Mouse (Mus musculus) testis, postnatal 14 days (tissue): Measurements from ENCODE around the gene Cacna2d3.
A peak's percentile ranks its signal among the peaks of the same experiment; 100 is the strongest.

Source experiments
- DNase-seq: peaks from one replicate; pipeline ENCODE4 v3.0.0; 2021; ENCODE audit warnings: low spot score

The Cacna2d3 gene

DNA sequence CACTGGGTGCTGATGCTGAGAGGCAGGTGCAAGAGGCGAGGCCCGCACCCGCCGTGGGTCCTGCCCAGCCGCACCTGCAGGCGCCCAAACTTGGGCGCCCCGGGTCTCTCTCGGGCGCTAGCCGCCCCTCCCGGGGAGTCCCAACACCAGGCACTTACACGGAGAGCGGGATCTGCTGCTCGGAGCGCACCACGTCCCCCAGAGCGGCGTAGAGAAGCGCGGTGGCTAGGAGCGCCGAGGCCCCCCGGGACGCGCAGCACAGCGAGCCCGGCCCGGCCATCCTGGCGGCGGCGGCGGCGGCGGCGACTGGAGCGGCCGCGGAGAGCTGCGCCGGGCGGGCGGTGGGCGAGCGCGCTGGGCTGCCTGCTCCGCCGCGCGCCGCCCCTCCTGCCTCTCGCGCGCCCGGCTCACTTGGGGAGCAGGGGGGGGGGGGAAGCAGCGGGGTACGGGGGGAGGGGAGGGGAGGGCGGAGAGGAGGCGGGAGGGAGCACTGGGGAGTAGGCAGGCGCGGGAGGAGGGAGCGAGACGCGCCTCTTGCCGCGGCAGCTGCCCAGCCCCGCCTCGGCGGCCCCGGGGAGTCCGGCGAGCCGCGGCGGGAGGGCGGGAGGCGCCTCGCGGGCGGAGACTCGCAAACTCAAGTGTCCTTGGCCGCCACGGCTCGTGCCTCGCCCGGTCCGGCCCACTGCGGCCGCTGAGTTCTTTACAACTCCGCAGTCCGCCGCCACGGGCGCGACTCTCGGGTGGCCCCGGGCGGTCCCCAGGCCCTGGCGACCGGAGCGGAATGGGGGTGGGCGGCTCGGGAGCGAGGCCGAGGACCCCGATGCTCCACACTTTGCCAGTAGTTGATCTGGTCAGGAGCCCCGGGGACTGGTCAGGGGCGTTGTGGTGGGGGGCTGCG lies at the start of gene Cacna2d3:
Gene Cacna2d3 (minus strand): TSS at position 377 of the 898 bp plus-strand sequence.
- peak; percentile 60 for DNase-seq

DNA sequence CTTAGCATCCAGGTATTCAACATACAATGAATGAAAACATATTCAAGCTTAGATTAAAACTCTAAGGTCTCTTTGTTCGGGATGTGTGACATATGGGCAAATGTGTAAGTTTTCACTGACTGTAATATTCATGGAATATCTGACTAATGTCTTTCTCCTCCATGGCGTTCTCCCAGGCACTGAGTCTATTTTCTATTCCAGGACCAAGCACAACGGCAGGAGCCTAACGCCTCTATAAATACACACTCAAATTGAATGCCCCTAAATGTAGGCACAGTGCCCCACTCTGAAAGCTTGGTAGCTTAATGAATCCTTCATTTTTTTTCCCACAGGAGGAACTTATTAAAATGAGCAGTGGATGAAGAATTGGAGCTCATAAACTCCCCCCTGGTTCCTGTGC lies 47.8 kb upstream of the Cacna2d3 start:
- DNase-seq = no peak

DNA sequence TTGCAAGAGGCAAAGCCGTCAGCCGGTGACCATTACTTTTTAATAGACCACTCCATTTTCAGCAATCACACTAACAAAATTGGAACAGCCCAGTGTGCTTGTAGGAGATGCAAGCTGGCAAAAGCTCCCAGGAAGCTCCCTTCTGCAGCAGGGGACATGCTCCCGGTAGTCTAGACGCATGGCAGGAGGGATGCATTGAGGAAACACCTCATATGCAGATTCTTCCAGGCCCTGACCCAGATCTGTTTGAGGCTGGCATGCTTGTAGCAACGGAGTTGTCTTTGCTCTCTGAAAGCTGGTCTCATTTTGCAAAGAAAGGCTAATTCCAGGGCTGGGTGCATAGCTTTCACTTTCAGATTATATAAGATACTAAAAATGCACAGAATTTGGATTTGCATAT lies 31.2 kb upstream of the Cacna2d3 start:
- DNase-seq = no peak

DNA sequence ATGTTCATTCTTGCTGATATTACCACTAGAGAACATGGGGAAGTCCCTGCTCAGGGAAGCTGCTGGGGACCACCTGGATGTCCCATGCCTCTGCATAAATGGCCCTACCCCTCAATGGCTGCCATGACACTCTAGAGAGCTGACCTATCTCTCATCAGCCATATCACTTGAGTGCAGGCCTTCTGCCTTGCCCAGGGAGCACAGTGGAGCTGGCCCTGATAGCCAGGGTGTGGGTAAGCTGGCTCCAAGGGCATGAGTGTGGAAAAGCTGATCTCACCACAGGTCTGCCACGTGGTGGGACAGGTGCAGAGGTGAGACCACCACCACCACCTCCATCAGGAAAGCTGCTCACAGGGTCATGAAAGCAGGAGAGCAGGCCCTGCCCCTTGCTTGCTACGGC lies 17.1 kb upstream of the Cacna2d3 start:
- no peak for DNase-seq

DNA sequence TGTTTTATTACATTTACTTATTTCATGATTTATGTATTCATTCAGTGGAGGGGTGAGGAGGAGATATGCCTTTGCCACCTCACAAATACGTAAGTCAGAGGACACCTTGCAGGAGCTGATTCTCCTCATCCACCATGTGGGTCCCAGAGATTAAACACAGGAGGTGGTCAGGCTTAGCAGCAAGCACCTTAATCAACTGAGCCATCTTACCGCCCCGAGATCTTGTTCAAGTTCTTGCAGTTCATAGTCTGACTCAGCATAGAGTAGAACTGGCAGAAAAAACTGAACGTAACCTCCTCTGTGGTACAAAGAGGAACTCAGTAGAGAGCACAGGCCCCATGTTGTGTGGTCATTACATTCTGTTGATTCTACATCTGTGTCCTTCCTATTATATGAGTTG lies 8.6 kb upstream of the Cacna2d3 start:
- no peak for DNase-seq

DNA sequence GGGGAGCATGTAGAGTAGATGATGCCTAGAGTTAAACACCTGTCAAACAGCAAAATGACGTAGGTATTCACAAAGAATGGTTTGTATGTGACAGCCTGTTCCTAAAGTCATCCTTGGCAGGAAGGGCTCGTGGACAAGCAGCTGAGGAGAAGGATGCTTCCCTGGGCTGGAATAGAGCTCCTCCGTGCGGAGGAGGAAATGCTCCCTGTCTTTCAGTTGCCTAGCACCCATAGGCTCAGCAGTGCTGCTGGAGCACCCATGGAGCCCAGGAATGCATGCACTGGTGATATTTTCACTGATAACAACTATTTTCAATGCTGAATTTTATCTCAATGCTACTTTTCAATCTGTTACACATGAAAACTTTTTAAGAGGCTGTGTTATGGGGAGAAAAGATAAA lies 7.3 kb upstream of the Cacna2d3 start:
- no peak for DNase-seq

DNA sequence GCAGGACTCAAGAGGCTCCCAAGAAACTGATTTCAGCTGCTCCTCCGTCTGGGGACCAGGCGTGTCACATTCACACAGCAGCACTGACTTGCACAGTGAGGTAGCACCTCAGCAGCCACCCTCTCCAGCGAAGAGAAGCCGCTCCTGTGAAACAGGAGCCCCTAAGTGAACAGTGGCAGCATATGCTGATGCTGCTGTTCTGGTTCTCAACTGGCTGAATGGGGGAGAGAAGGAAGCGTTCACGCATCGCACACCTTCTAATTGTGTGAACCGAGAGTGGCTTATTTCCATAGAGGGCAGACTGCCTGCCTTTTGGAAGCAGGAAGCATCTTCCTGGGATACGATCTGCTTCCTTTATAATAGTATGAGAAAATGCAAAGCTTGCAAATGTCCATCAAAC lies 5.9 kb upstream of the Cacna2d3 start:
- DNase-seq = no peak

DNA sequence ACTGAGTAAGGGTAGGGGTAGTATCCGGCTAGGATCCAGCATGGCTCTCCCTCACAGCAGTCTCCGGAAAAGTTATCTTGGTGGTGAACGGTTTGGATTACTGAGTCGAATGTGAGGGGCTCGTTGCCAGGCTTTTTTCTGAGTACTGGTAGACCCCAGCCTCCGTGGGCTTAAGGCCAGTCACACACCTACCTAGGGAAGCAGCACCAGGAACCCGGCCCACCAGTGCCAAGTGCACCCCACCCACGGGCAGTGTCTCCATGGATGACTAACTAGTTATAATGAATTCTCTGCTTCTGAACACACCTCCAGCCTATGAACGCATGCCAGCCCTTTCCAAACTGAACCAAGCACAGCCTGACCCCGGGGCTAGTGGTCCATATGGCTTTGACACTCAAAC lies 1.6 kb upstream of the Cacna2d3 start:
- no peak for DNase-seq

DNA sequence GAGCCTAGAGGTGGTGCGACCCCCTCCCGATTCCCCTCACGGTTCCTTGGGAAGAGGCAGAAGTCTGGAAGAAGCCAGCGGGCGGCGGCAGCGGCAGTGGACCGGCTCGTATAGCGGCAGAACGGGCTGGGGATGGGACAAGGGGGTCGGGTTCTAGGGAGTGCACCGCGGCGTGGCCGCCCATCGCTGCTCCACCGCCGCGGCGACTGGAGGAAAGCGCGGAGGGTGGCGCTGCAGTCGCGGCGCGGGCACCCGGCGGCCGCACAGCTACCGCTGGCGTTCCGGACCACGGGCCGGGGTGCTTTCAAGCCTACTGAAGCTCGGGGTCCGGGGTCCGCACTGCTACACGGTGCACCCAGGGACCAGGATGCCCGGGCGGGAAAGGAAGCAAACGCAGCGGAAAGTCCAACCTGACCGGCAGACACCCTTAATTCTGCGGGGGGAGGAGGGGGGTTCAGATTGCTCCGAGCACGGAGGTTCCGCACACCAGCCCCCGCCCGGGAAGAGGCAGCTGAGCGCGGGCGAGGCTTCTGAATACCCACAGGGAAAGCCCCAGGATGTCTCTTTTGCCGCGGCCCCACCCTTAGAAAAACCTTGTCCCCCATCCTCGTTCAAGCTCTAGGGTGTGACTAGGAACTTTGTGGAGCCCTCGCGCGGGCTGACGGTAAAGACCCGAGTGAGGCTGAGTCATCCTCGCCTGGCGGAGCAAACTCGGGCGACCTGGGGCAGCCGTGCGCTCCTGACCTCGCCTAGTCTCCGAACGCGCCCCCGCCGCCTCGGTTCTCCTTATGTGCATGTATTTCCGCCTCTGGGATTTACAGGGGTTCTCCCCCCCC lies 940 bp upstream of the Cacna2d3 start:
- peak; percentile 32 for DNase-seq

DNA sequence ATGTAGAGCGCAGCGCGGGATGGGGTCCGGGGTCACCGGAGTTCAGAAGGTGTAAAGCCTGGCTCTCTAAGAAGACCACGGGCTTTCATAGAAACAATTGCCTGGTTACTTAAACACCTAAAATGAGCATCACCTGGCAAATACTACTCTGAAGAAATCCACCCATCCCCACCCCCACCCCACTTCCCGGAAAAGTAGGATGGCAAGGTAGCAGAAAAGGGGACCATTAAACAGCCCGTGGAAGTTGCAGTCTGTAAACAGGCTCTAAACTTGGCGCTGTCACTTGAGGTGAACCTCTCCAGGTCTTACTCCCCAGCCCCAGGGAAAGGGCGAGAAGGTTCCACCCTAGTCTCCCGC lies 555 bp downstream of the Cacna2d3 start:
- DNase-seq = no peak

DNA sequence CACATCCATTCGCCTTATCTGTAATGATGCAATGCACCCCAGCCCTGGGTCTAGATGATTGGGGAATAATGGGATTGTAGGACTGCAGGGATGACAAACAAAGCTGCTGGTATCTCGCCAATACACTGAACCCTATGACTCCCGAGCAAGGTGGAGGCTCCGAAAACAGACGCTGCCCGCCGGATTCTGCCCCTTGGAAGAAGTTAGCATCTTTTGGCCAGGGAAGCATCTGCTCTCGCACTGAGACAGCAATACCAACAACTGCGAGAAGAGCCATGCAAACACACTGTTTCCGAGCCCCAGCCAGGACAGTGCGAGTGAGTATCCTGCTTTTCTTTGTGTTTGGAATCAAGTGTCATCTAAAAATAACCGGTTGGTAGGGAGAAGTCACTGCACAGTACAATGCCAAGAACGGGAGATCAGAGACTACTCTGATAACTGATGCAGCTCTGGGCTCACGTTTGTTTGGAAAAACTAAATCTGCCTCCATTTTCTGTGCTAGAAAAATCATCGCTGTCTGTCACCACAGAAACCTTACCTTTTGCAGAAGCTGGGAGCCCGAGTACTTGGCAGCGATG lies 1.2 kb downstream of the Cacna2d3 start:
- no peak for DNase-seq

DNA sequence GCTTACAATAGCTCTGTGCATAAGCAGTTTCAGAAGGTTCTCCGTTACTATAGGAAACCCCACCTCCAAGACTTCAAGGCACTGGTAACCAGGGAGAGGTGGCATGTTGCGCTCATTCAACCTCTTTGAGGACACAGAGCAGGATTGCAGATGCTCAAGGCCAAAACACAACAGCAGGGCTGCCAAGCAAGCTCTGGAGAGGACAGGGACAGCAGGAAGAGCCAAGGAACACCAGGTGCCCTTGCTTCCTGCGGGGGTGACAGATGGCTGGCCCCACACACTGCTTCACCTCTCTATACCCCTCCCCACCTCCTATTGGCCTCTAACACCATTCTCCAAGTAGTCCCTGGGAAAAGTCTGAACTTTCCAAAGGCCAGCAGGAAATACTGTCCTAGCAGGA lies 9.0 kb downstream of the Cacna2d3 start:
- DNase-seq = no peak

DNA sequence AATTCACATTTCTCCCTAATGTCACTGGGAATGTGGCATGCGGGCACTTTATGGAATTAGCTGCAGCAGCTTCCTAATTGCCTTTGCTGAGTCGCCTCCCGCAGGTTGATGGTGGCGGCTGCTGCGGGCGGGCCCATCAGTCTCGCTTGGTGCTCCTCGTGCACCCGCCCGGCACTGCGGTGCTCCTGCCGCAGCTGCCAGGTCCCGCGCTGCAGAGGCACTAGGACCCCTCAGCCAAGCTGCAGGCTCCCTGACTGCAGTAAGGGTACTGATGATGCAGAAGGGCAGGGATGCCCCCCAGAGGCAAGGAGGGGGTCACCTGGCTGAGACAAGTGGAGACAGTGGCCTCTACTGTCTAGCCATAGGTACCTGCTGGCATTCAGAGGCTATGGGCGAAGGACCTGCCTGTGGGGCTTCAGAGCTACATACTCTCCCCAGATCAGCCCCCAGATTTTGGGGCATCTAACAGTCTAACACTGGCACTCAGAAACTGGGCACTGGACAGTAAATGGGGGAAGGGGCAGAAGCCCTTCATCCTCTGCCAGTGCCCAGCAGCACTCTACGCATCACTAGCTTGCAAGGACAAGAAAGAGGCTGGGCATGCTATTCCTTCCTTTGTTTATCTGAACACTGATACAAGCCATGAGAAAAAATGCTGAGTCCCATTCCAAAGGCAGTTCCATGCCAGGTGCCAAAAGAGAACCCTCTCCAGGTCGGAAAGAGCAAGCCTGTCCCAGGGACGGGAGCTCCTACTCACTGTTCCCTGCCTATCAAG lies 13.9 kb downstream of the Cacna2d3 start:
- DNase-seq = no peak

DNA sequence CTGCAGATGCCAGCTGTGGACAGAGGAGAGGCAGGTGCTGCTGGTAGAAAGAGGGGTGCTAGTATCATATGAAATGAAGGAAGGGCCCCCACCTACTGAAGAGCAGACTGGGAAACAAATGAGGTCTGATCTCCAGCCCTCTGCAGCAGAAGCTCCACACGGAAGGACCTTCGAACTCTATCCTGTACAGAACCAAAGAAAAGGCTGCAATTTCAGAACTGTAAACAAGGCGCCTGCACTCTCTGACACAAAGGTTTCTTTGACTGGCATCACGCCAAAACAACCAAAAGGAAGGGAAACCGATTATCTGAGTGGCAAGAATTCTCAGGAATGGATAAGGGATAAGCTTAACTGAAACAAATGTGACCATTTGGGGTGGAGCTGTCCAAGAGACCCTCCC lies 18.9 kb downstream of the Cacna2d3 start:
- no peak for DNase-seq

DNA sequence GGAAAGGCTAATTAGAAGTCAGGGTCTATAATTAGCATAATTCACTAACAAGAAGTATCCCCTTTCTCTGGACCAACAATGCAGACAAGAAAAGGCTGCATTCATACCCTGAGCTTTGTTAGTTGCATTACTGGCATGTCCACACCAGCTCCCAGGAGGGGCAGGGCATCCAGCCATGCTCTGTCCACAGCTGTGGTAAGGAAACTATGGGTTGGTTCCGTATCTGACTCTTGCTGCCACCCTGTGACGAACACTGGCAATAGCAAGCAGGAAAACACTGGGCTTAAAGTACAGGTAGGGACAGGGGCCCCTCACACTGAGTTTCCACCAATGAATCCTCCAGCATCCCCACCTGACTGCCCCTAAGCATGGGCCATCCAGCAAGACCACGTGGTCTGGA lies 25.5 kb downstream of the Cacna2d3 start:
- DNase-seq = peak; percentile 9

DNA sequence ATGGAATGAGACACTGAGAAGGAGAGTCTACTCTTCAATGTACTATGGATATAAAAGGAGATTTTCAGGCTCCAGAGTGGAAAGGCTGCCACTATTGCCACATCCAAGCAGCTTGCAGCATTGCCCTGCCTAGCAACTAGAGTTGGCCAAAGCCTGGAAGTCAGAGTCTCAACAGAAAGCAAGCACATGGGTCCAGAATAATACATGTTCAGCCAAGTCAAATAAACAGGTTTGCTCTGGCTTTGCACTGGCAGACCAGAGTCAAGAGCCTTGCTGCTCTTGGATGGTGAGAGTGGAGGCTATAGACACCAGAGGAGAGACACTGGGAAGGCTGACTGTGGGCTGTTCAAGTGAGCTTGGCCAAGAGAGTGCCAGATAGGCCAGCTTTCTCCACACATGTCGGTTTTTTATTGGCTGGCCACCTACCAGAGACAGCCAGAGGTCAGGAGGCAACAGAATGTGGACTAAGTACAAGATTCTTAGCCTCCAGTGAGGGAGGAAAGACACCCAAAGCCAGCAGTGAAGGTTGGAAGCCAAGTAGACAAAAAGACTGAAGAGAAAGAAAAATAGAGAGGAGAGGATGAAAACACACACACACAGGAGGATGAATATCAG lies 49.1 kb downstream of the Cacna2d3 start:
- DNase-seq = no peak

DNA sequence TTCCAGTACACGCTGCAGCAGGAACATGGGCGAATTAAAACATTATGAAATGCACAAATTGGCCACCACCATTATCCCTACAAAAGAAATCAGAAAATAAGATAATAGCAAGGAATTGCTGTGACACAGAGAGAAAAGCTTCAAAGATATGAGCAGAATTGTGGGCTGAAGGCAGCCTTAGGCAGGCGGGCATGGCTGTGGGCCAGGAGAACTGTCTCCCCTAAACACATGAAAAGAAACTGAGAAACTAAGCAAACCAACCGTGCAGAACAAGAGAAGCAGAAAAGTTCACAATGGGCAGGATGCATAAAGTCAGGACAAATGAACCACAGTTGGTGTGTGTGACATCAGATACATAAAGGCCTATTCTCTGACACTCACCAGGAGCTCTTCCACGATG lies 51.8 kb downstream of the Cacna2d3 start:
- DNase-seq = no peak

DNA sequence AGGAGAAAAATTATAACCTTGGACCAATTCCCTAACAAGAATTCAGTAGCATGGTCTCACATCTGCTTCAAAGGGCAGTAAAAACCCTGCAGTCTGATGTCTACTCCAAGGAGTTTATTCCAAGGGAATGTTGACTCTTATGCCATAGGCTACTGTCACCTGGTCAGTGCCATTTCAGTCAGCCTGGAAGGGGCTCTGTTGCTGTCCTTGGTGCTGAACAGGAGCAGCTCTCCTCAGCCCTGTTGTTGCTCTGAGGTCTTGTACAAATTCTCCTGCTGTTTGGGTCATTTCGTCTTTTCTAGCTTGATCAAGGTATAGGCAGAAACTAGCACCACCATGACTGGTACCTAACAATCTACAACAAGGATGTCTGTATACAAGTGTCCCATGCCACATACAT lies 64.7 kb downstream of the Cacna2d3 start:
- DNase-seq = no peak

DNA sequence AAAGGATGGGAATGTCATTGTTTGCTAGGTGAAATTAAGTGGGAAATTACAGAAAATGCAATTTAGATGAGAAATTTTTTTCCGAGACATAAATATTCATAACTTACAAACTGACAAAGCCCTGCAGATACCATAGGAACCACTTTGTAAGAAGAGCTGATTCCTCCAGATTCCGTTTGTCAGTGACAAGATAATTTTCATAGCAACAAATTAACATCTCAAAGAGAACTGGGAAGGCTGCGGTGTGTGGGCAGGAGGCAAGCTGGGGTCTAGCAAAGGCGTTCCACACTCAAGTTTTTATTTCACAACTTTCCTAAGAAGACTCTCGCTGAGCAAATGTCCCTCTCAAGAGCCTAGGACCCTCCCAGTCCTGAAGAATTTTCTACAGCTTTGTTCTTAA lies 71.1 kb downstream of the Cacna2d3 start:
- no peak for DNase-seq

DNA sequence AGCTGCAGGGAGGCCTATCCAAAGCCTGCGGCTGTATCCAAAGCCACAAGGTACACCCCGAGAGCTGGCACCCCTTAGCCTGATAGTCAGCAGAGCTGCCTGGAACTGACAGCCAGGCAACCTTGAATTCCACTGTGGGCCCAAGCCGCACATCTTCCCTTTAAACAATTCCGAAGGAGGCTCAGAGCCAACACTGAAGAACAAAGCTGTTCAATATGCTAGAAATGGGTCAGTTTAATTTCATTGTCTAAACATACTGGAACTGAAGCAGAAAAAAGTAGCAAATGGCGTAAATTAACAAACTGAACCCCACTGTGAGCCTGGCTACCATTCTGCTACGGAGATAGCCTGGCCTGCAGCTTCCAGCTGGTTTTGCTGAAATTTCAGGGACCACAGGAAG lies 72.9 kb downstream of the Cacna2d3 start:
- no peak for DNase-seq

DNA sequence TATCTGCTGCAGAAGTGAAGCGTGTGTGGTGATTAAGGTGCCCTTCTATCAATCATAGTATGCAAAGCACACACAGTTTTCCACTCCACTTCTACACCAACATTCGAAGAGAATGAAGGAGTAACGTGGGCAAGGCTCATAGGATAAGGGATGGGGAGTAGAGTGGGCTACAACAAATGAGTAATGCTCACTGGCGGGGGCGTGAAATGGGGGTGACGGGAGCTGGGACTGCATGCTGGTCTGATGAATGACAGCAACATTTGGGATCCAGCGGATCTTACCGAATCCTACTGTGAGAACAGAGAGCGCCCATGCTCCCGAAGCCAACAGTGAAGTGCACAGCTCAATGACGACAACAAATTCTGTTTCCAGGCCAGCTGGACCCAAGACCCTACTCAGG lies 76.2 kb downstream of the Cacna2d3 start:
- DNase-seq = no peak

DNA sequence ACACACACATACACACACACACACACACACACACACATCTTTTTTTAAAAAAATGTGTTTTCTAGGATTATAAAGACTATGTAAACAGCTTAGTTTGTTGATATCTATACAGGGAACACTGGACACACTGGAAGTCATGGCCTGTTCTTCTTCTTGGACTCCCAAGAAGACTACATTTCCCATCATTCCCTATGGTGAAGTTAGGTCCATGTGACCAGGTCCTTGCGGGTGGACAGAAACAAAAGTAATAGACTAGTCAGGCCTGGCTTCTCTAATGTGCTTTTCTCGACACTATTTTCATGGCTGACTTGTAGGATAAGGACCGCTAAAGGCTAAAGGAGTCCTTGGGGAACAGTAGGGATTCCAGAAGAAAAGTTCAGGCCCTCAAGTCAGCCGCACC lies 78.4 kb downstream of the Cacna2d3 start:
- no peak for DNase-seq
